ENCODE assay signal across 33 mouse cellular contexts in the genomic region with DNA sequence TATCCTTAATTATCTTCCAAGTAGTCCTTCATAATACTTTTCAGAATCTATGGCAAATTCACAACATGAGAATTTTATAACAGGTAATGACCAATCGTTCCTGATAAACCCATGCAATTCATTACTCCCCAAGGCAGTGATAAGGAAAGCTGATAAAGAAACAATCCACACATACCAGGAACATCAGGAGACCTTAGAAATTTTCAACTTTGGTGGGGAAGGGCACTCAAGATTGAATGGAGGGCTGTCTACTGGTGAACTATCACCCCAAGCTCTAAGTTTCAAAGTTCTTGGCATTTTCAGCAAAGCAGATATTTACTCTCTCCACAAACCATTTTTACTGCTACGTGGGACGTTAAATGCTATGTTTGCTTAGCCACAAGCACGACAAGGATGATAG.
"Had no signal": no experiment of that assay in that cellular context is flagged by ENCODE, and none has a peak within 500 bp of the region (broad histone marks: within the 10 kb centered on the region; RNA-seq: fewer than 3 reads in every experiment).

No protein-coding gene starts in this region.

- H3K36me3 ChIP-seq: heart, embryonic 10.5 days; heart, embryonic 12.5 days; heart, embryonic 13.5 days; heart, embryonic 15.5 days; hindbrain, embryonic 10.5 days; hindbrain, embryonic 12.5 days; hindbrain, embryonic 13.5 days; hindbrain, embryonic 15.5 days; kidney, embryonic 15.5 days had no signal

- DNase-seq: heart, postnatal 10 days; heart, postnatal 14 days; heart, postnatal 36 days; heart, postnatal 4 days; kidney, adult 11 months; kidney, adult 18-20 months; kidney, adult 2 months; kidney, adult 8-10 months; kidney, adult 9 months; kidney, postnatal 10 days; kidney, postnatal 14 days; kidney, postnatal 25 days; kidney, postnatal 36 days; kidney, postnatal 4 days; layer of hippocampus, adult 9-11 months; layer of hippocampus, postnatal 36 days had no signal

- H3K27ac ChIP-seq: heart, embryonic 10.5 days; heart, embryonic 13.5 days; heart, embryonic 15.5 days; hindbrain, embryonic 10.5 days; hindbrain, embryonic 12.5 days; hindbrain, embryonic 13.5 days; hindbrain, embryonic 14.5 days; hindbrain, embryonic 15.5 days; hindbrain, postnatal 0 days; kidney, embryonic 15.5 days; kidney, postnatal 0 days; layer of hippocampus, adult 2 months; left cerebral cortex, adult 2 months had no signal

- H3K27me3 ChIP-seq: heart, embryonic 12.5 days; heart, embryonic 13.5 days; heart, embryonic 15.5 days; hindbrain, embryonic 12.5 days; hindbrain, embryonic 13.5 days; hindbrain, embryonic 15.5 days; kidney, embryonic 15.5 days had no signal

- H3K9ac ChIP-seq: heart, embryonic 12.5 days; heart, embryonic 13.5 days; heart, embryonic 15.5 days; hindbrain, embryonic 12.5 days; hindbrain, embryonic 13.5 days; hindbrain, embryonic 14.5 days; hindbrain, embryonic 15.5 days; kidney, embryonic 15.5 days had no signal

- ATAC-seq: hindbrain, embryonic 16.5 days; hindbrain, postnatal 0 days; inflammation-experienced regulatory T-cells, adult 6 months had no signal

- H3K4me3 ChIP-seq: heart, embryonic 10.5 days; heart, embryonic 12.5 days; heart, embryonic 13.5 days; heart, embryonic 15.5 days; hindbrain, embryonic 10.5 days; hindbrain, embryonic 12.5 days; hindbrain, embryonic 13.5 days; hindbrain, embryonic 15.5 days; kidney, embryonic 15.5 days; layer of hippocampus, adult 2 months; left cerebral cortex, adult 2 months had no signal

- H3K4me2 ChIP-seq: heart, embryonic 11.5 days; heart, embryonic 12.5 days; heart, embryonic 13.5 days; heart, embryonic 15.5 days; hindbrain, embryonic 12.5 days; hindbrain, embryonic 13.5 days; hindbrain, embryonic 14.5 days; hindbrain, embryonic 15.5 days; kidney, embryonic 15.5 days had no signal

- H3K4me1 ChIP-seq: heart, embryonic 10.5 days; heart, embryonic 12.5 days; heart, embryonic 13.5 days; heart, embryonic 15.5 days; hindbrain, embryonic 10.5 days; hindbrain, embryonic 12.5 days; hindbrain, embryonic 13.5 days; hindbrain, embryonic 15.5 days; kidney, embryonic 15.5 days had no signal
